Mouse (Mus musculus) intestine, embryonic 16.5 days (tissue): ENCODE results near the gene H1foo. TPM values are rescaled to one million over a fixed set of nuclear protein-coding genes. Genes with fewer than 3 reads are reported as not detected.

Experiments used
- ATAC-seq: fragments of 200-750 bp; cut with Nextera tagmentation; 2 replicates; pipeline ENCODE4 v1.8.0; 2017; ENCODE audit warnings: moderate TSS enrichment, moderate library complexity
- H3K27ac ChIP-seq: fragments of 300-500 bp; sonication (generic); 2 replicates; pipeline ENCODE4 v1.5.1; 2014; ENCODE audit warnings: mild to moderate bottlenecking, low read length
- H3K27me3 ChIP-seq: fragments of 300-500 bp; sonication (generic); replicated peaks from 2 replicates; pipeline ENCODE4 v1.6.1; 2014; ENCODE audit warnings: low read length, control low read depth, mixed read lengths; ENCODE audit not compliant: control insufficient read depth, insufficient read depth
- H3K36me3 ChIP-seq: fragments of 300-500 bp; sonication (generic); 2 replicates; pipeline ENCODE4 v1.6.1; 2014; ENCODE audit warnings: low read length, control low read depth; ENCODE audit not compliant: control insufficient read depth, insufficient read depth
- H3K4me1 ChIP-seq: fragments of 300-500 bp; sonication (generic); 2 replicates; pipeline ENCODE4 v1.6.1; 2014; ENCODE audit warnings: low read length, control low read depth, mixed read lengths; ENCODE audit not compliant: control insufficient read depth, insufficient read depth
- H3K4me2 ChIP-seq: fragments of 300-500 bp; sonication (generic); 2 replicates; pipeline ENCODE4 v1.6.1; 2014; ENCODE audit warnings: low read depth, low read length, control low read depth
- H3K4me3 ChIP-seq: fragments of 300-500 bp; sonication (generic); 2 replicates; pipeline ENCODE4 v1.5.1; 2014; ENCODE audit warnings: mild to moderate bottlenecking, low read length
- H3K9ac ChIP-seq: fragments of 300-500 bp; sonication (generic); 2 replicates; pipeline ENCODE4 v1.6.1; 2014; ENCODE audit warnings: low read depth, low read length
- H3K9me3 ChIP-seq: fragments of 300-500 bp; sonication (generic); 2 replicates; pipeline ENCODE4 v1.6.1; 2016; ENCODE audit warnings: low read length, control low read depth; ENCODE audit not compliant: control insufficient read depth
- WGBS: fragments of 180-500 bp; shearing (Covaris S2); extraction: QIAGEN DNeasy Blood & Tissue Kit; methylation state at CpG from one replicate; pipeline ENCODE4 v1.1.7; 2014; 5-methylcytosine and 5-hydroxymethylcytosine counted together
- polyA plus RNA-seq: library from polyadenylated mRNA; unstranded; fragments of >200 nt; fragmentation: Nextera tagmentation; extraction: Ambion mirVana; gene quantifications from 2 replicates; pipeline ENCODE4 v1.2.1, GENCODE M21; 2015

The H1foo gene
- polyA plus RNA-seq, 1 experiment from 2014 or later: not detected

GRCm38 (mm10) chr6:115984580-115984979 lies 39.8 kb downstream of the H1foo start:
- Histone ChIP-seq H3K36me3 (no peaks in the 10 kb centered on the region), H3K27me3 (peaks cover 3% of the 10 kb centered on the region; the same call in 1 of the 2 replicates), H3K9ac (no peak overlapping the region), H3K27ac (0 out of 2 replicates have a peak overlapping the region, but pooled peaks have one; percentile 20), H3K4me3 (no peak overlapping the region), H3K4me1 (peaks cover 55% of the 10 kb centered on the region), H3K4me2 (no peak overlapping the region), H3K9me3 (no peaks in the 10 kb centered on the region)
- ATAC-seq: no peak
- WGBS: 63% methylated on average over 7 of the region's 7 CpGs

GRCm38 (mm10) chr6:115985622-115986021 lies 40.9 kb downstream of the H1foo start:
- WGBS: 43% methylated on average over 9 of the region's 9 CpGs
- H3K4me2 ChIP-seq: peak overlapping the region; percentile 9; the same call in 1 of the 2 replicates
- no peak overlapping the region for H3K4me3 ChIP-seq
- H3K27me3 ChIP-seq: peaks cover 3% of the 10 kb centered on the region; the same call in 1 of the 2 replicates
- H3K4me1 ChIP-seq: peaks cover 54% of the 10 kb centered on the region
- H3K27ac ChIP-seq: peak overlapping the region; percentile 16
- peak overlapping the region; percentile 32; the same call in 1 of the 2 replicates for H3K9ac ChIP-seq
- no peak for ATAC-seq
- H3K9me3 ChIP-seq: no peaks in the 10 kb centered on the region
- H3K36me3 ChIP-seq: no peaks in the 10 kb centered on the region

GRCm38 (mm10) chr6:115986472-115987095 lies 41.8 kb downstream of the H1foo start:
- 60% methylated on average over 12 of the region's 12 CpGs for WGBS
- ATAC-seq: no peak
- Histone ChIP-seq H3K27me3 (peaks cover 3% of the 10 kb centered on the region; the same call in 1 of the 2 replicates), H3K4me2 (peak overlapping the region; percentile 22; the same call in 1 of the 2 replicates), H3K27ac (peak overlapping the region; percentile 57), H3K36me3 (no peaks in the 10 kb centered on the region), H3K4me1 (peaks cover 60% of the 10 kb centered on the region), H3K4me3 (no peak overlapping the region; the same call in 1 of the 2 replicates), H3K9ac (peak overlapping the region; percentile 7; the same call in 1 of the 2 replicates), H3K9me3 (no peaks in the 10 kb centered on the region)

GRCm38 (mm10) chr6:115987096-115987747 lies 42.5 kb downstream of the H1foo start:
- H3K4me1 ChIP-seq: peaks cover 63% of the 10 kb centered on the region
- WGBS: 54% methylated on average over 9 of the region's 9 CpGs
- ATAC-seq: no peak
- peaks cover 3% of the 10 kb centered on the region; the same call in 1 of the 2 replicates for H3K27me3 ChIP-seq
- no peak overlapping the region for H3K4me3 ChIP-seq
- H3K4me2 ChIP-seq: 0 out of 2 replicates have a peak overlapping the region, but pooled peaks have one; percentile 22
- H3K36me3 ChIP-seq: no peaks in the 10 kb centered on the region
- H3K27ac ChIP-seq: peak overlapping the region; percentile 57
- H3K9me3 ChIP-seq: no peaks in the 10 kb centered on the region
- peak overlapping the region; percentile 7; the same call in 1 of the 2 replicates for H3K9ac ChIP-seq

- no peak for ATAC-seq
- Histone ChIP-seq H3K4me3 (peak overlapping the region; percentile 21; the same call in 1 of the 2 replicates), H3K9me3 (no peaks in the 10 kb centered on the region), H3K9ac (no peak overlapping the region), H3K4me1 (peaks cover 64% of the 10 kb centered on the region), H3K4me2 (peak overlapping the region; percentile 19; the same call in 1 of the 2 replicates), H3K27me3 (peaks cover 18% of the 10 kb centered on the region), H3K36me3 (no peaks in the 10 kb centered on the region), H3K27ac (no peak overlapping the region)
- 74% methylated on average over 5 of the region's 5 CpGs for WGBS
Observed at GRCm38 (mm10) chr6:115989032-115989431, 44.3 kb downstream of the H1foo start.

- Histone ChIP-seq H3K9me3 (no peaks in the 10 kb centered on the region), H3K9ac (no peak overlapping the region), H3K27me3 (peaks cover 22% of the 10 kb centered on the region), H3K4me3 (peak overlapping the region; percentile 21; the same call in 1 of the 2 replicates), H3K36me3 (no peaks in the 10 kb centered on the region), H3K27ac (no peak overlapping the region), H3K4me1 (peaks cover 68% of the 10 kb centered on the region), H3K4me2 (peak overlapping the region; percentile 30)
- WGBS: 76% methylated on average over 4 of the region's 4 CpGs
- no peak for ATAC-seq
Observed at GRCm38 (mm10) chr6:115989607-115990006, 44.9 kb downstream of the H1foo start.

GRCm38 (mm10) chr6:115990056-115990455 lies 45.3 kb downstream of the H1foo start:
- H3K27ac ChIP-seq: no peak overlapping the region
- H3K36me3 ChIP-seq: no peaks in the 10 kb centered on the region
- H3K9me3 ChIP-seq: no peaks in the 10 kb centered on the region
- peak overlapping the region; percentile 70; the same call in 1 of the 2 replicates for H3K4me3 ChIP-seq
- no peak for ATAC-seq
- peaks cover 65% of the 10 kb centered on the region for H3K4me1 ChIP-seq
- H3K9ac ChIP-seq: 0 out of 2 replicates have a peak overlapping the region, but pooled peaks have one; percentile 81
- H3K27me3 ChIP-seq: peaks cover 22% of the 10 kb centered on the region
- peak overlapping the region; percentile 95; the same call in 1 of the 2 replicates for H3K4me2 ChIP-seq
- 81% methylated on average over 3 of the region's 3 CpGs for WGBS

- Histone ChIP-seq H3K4me2 (peak overlapping the region; percentile 95), H3K9me3 (no peaks in the 10 kb centered on the region), H3K27ac (no peak overlapping the region), H3K4me3 (peak overlapping the region; percentile 70), H3K36me3 (no peaks in the 10 kb centered on the region), H3K4me1 (peaks cover 61% of the 10 kb centered on the region), H3K27me3 (peaks cover 22% of the 10 kb centered on the region), H3K9ac (peak overlapping the region; percentile 81; the same call in 1 of the 2 replicates)
- 86% methylated on average over 9 of the region's 9 CpGs for WGBS
- ATAC-seq: no peak
Observed at GRCm38 (mm10) chr6:115990479-115990878, 45.7 kb downstream of the H1foo start.
